Mouse (Mus musculus): ENCODE measurements around the gene Mcoln1. TPM values are rescaled to one million over a fixed set of nuclear protein-coding genes. Genes with fewer than 3 reads are reported as not detected.
A peak's percentile ranks its signal among the peaks of the same experiment; 100 is the strongest.

The Mcoln1 gene
- polyA plus RNA-seq, 1 experiment from 2014 or later = 54.7 TPM

GRCm38 (mm10) chr8:3536940-3537339 lies 36.7 kb downstream of the Mcoln1 start:
- 93% methylated on average over 9 of the region's 9 CpGs for WGBS
- H3K27me3 ChIP-seq = no peaks in the 10 kb centered on the region
- H3K4me2 ChIP-seq (replicated peaks) = no peak overlapping the region
- H3K27ac ChIP-seq = no peak overlapping the region
- no peak overlapping the region for H3K4me3 ChIP-seq
- no peak overlapping the region for H3K9ac ChIP-seq
- H3K9me3 ChIP-seq = no peaks in the 10 kb centered on the region
- no peaks in the 10 kb centered on the region for H3K4me1 ChIP-seq
- no peak for ATAC-seq (ENCODE audit: low FRiP score, low read depth)
- H3K36me3 ChIP-seq = peaks cover 90% of the 10 kb centered on the region

- Histone ChIP-seq H3K36me3 (peaks cover 90% of the 10 kb centered on the region), H3K9ac (no peak overlapping the region), H3K4me1 (no peaks in the 10 kb centered on the region), H3K4me3 (no peak overlapping the region), H3K27me3 (no peaks in the 10 kb centered on the region), H3K9me3 (no peaks in the 10 kb centered on the region), H3K4me2 (replicated peaks) (no peak overlapping the region), H3K27ac (no peak overlapping the region)
- 94% methylated on average over 26 of the region's 26 CpGs for WGBS
- 0 out of 2 replicates have a peak, but pooled peaks have one; percentile 5 for ATAC-seq (ENCODE audit: low FRiP score, low read depth)
Measured at GRCm38 (mm10) chr8:3537666-3538065, 37.4 kb downstream of the Mcoln1 start.

- no peak for ATAC-seq (ENCODE audit: low FRiP score, low read depth)
- Histone ChIP-seq H3K9me3 (no peaks in the 10 kb centered on the region), H3K4me3 (no peak overlapping the region), H3K4me2 (replicated peaks) (no peak overlapping the region), H3K27me3 (no peaks in the 10 kb centered on the region), H3K27ac (no peak overlapping the region), H3K36me3 (peaks cover 93% of the 10 kb centered on the region), H3K9ac (no peak overlapping the region), H3K4me1 (no peaks in the 10 kb centered on the region)
- WGBS = 80% methylated on average over 7 of the region's 7 CpGs
Measured at GRCm38 (mm10) chr8:3539146-3539545, 38.9 kb downstream of the Mcoln1 start.

- Histone ChIP-seq H3K36me3 (peaks cover 99% of the 10 kb centered on the region), H3K9ac (no peak overlapping the region)
- 91% methylated on average over 4 of the region's 4 CpGs for WGBS
Measured at GRCm38 (mm10) chr8:3540076-3540475, 39.8 kb downstream of the Mcoln1 start.

GRCm38 (mm10) chr8:3546511-3546910 lies 46.3 kb downstream of the Mcoln1 start:
- Histone ChIP-seq H3K27me3 (no peaks in the 10 kb centered on the region), H3K4me2 (replicated peaks) (no peak overlapping the region), H3K27ac (no peak overlapping the region), H3K36me3 (peaks cover 49% of the 10 kb centered on the region), H3K9me3 (no peaks in the 10 kb centered on the region), H3K4me3 (no peak overlapping the region), H3K9ac (no peak overlapping the region), H3K4me1 (no peaks in the 10 kb centered on the region)
- 85% methylated on average over 2 of the region's 2 CpGs for WGBS
- no peak for ATAC-seq (ENCODE audit: low FRiP score, low read depth)

More at GRCm38 (mm10) chr8:3540076-3540475, 39.8 kb downstream of the Mcoln1 start:
- Histone ChIP-seq H3K4me1 (no peaks in the 10 kb centered on the region), H3K27ac (no peak overlapping the region), H3K4me2 (replicated peaks) (no peak overlapping the region), H3K4me3 (no peak overlapping the region), H3K27me3 (no peaks in the 10 kb centered on the region), H3K9me3 (no peaks in the 10 kb centered on the region)
- no peak for ATAC-seq (ENCODE audit: low FRiP score, low read depth)

GRCm38 (mm10) chr8:3552240-3552639 lies 52.0 kb downstream of the Mcoln1 start:
- no peak for ATAC-seq (ENCODE audit: low FRiP score, low read depth)
- H3K27ac ChIP-seq = no peak overlapping the region
- H3K9ac ChIP-seq = no peak overlapping the region
- H3K36me3 ChIP-seq = no peaks in the 10 kb centered on the region
- H3K4me3 ChIP-seq = no peak overlapping the region
- no peaks in the 10 kb centered on the region for H3K27me3 ChIP-seq
- 85% methylated on average over 1 of the region's 1 CpGs for WGBS
- no peak overlapping the region for H3K4me2 ChIP-seq (replicated peaks)
- no peaks in the 10 kb centered on the region for H3K4me1 ChIP-seq
- H3K9me3 ChIP-seq = no peaks in the 10 kb centered on the region

GRCm38 (mm10) chr8:3556114-3556513 lies 55.9 kb downstream of the Mcoln1 start:
- Histone ChIP-seq H3K9me3 (no peaks in the 10 kb centered on the region), H3K27me3 (no peaks in the 10 kb centered on the region), H3K36me3 (no peaks in the 10 kb centered on the region), H3K4me2 (replicated peaks) (no peak overlapping the region), H3K4me1 (no peaks in the 10 kb centered on the region), H3K4me3 (no peak overlapping the region), H3K9ac (no peak overlapping the region), H3K27ac (no peak overlapping the region)
- WGBS = 58% methylated on average over 4 of the region's 4 CpGs
- peak; percentile 91 for ATAC-seq (ENCODE audit: low FRiP score, low read depth)

Other genes with a start within 250 kb of the Mcoln1 start
- gene Insr, start 220.8 kb upstream of the Mcoln1 start, polyA plus RNA-seq (2015; fragmentation: Nextera tagmentation; extraction: Ambion mirVana) = 38.4 and 40.2 TPM in 2 replicates
- gene A430078G23Rik, start 147.0 kb upstream of the Mcoln1 start, polyA plus RNA-seq (2015; fragmentation: Nextera tagmentation; extraction: Ambion mirVana) = 0.11 TPM in 1 of 2 replicates, not detected in the other
- gene Arhgef18, start 107.5 kb upstream of the Mcoln1 start, polyA plus RNA-seq (2015; fragmentation: Nextera tagmentation; extraction: Ambion mirVana) = 8.4 and 10.4 TPM in 2 replicates
- 4.5 and 6.3 TPM in 2 replicates for gene Pex11g, start 32.8 kb upstream of the Mcoln1 start, polyA plus RNA-seq (2015; fragmentation: Nextera tagmentation; extraction: Ambion mirVana)
- gene Tex45, start 29.6 kb upstream of the Mcoln1 start, polyA plus RNA-seq (2015; fragmentation: Nextera tagmentation; extraction: Ambion mirVana) = not detected in 2 replicates
- 57.0 and 57.8 TPM in 2 replicates for gene Zfp358, start 7.3 kb upstream of the Mcoln1 start, polyA plus RNA-seq (2015; fragmentation: Nextera tagmentation; extraction: Ambion mirVana)
- 23.5 and 25.4 TPM in 2 replicates for gene Pnpla6, start 14.9 kb downstream of the Mcoln1 start, polyA plus RNA-seq (2015; fragmentation: Nextera tagmentation; extraction: Ambion mirVana)
- gene C330021F23Rik, start 67.5 kb downstream of the Mcoln1 start, polyA plus RNA-seq (2015; fragmentation: Nextera tagmentation; extraction: Ambion mirVana) = 0.65 and 0.79 TPM in 2 replicates
- 6.6 and 7.2 TPM in 2 replicates for gene Camsap3, start 86.8 kb downstream of the Mcoln1 start, polyA plus RNA-seq (2015; fragmentation: Nextera tagmentation; extraction: Ambion mirVana)
- 60.9 and 61.1 TPM in 2 replicates for gene Xab2, start 120.9 kb downstream of the Mcoln1 start, polyA plus RNA-seq (2015; fragmentation: Nextera tagmentation; extraction: Ambion mirVana)
- 97.7 and 99.1 TPM in 2 replicates for gene Pet100, start 121.1 kb downstream of the Mcoln1 start, polyA plus RNA-seq (2015; fragmentation: Nextera tagmentation; extraction: Ambion mirVana)
- 0.33 TPM in 1 of 2 replicates, not detected in the other for gene Pcp2, start 125.1 kb downstream of the Mcoln1 start, polyA plus RNA-seq (2015; fragmentation: Nextera tagmentation; extraction: Ambion mirVana)
- gene Stxbp2, start 130.5 kb downstream of the Mcoln1 start, polyA plus RNA-seq (2015; fragmentation: Nextera tagmentation; extraction: Ambion mirVana) = 27.1 TPM in 2 replicates
- gene Retn, start 155.3 kb downstream of the Mcoln1 start, polyA plus RNA-seq (2015; fragmentation: Nextera tagmentation; extraction: Ambion mirVana) = 0.17 TPM in 1 of 2 replicates, not detected in the other
- gene Mcemp1, start 165.3 kb downstream of the Mcoln1 start, polyA plus RNA-seq (2015; fragmentation: Nextera tagmentation; extraction: Ambion mirVana) = 0.17 TPM in 1 of 2 replicates, not detected in the other
- 16.4 TPM in 2 replicates for gene Fcor, start 171.9 kb downstream of the Mcoln1 start, polyA plus RNA-seq (2015; fragmentation: Nextera tagmentation; extraction: Ambion mirVana)
- 41.5 and 43.1 TPM in 2 replicates for gene Trappc5, start 175.8 kb downstream of the Mcoln1 start, polyA plus RNA-seq (2015; fragmentation: Nextera tagmentation; extraction: Ambion mirVana)
- 0.43 and 0.56 TPM in 2 replicates for gene Fcer2a, start 193.7 kb downstream of the Mcoln1 start, polyA plus RNA-seq (2015; fragmentation: Nextera tagmentation; extraction: Ambion mirVana)
- gene Clec4g, start 220.2 kb downstream of the Mcoln1 start, polyA plus RNA-seq (2015; fragmentation: Nextera tagmentation; extraction: Ambion mirVana) = not detected in 2 replicates
- 0.23 and 0.47 TPM in 2 replicates for gene Cd209a, start 248.5 kb downstream of the Mcoln1 start, polyA plus RNA-seq (2015; fragmentation: Nextera tagmentation; extraction: Ambion mirVana)

Measured in limb, embryonic 13.5 days (tissue).